Mouse (Mus musculus): ENCODE data around the gene Mymx. TPM values are rescaled to one million over a fixed set of nuclear protein-coding genes. Genes with fewer than 3 reads are reported as not detected.
A peak's percentile ranks its signal among the peaks of the same experiment; 100 is the strongest.

Mymx gene
- polyA plus RNA-seq, 1 experiment from 2014 or later, result not detected

GRCm38 (mm10) chr17:45568990-45569389 lies 32.9 kb downstream of the Mymx start:
- H3K27ac ChIP-seq (ENCODE audit: low read depth, low read length), result no peak overlapping the region
- no peak overlapping the region for H3K4me3 ChIP-seq (ENCODE audit: low read length)
- no peaks in the 10 kb centered on the region for H3K9me3 ChIP-seq (ENCODE audit: control insufficient read depth, low read length)
- no peak for ATAC-seq
- H3K27me3 ChIP-seq (replicated peaks; ENCODE audit: control insufficient read depth, insufficient read depth, low read length), result no peaks in the 10 kb centered on the region
- H3K9ac ChIP-seq (ENCODE audit: low read depth, low read length), result no peak overlapping the region
- peaks cover 21% of the 10 kb centered on the region for H3K4me1 ChIP-seq (ENCODE audit: control insufficient read depth, insufficient read depth, low read depth, low read length)
- no peak overlapping the region for H3K4me2 ChIP-seq (ENCODE audit: low read length)
- H3K36me3 ChIP-seq (ENCODE audit: control insufficient read depth, insufficient read depth, low read length), result peaks cover 43% of the 10 kb centered on the region
- WGBS, result 89% methylated on average over 12 of the region's 12 CpGs

GRCm38 (mm10) chr17:45567162-45567601 lies 34.7 kb downstream of the Mymx start:
- no peak overlapping the region for H3K9ac ChIP-seq (ENCODE audit: low read depth, low read length)
- 30% methylated on average over 4 of the region's 4 CpGs for WGBS
- no peaks in the 10 kb centered on the region for H3K27me3 ChIP-seq (replicated peaks; ENCODE audit: control insufficient read depth, insufficient read depth, low read length)
- H3K9me3 ChIP-seq (ENCODE audit: control insufficient read depth, low read length), result no peaks in the 10 kb centered on the region
- H3K4me3 ChIP-seq (ENCODE audit: low read length), result no peak overlapping the region
- peaks cover 21% of the 10 kb centered on the region for H3K4me1 ChIP-seq (ENCODE audit: control insufficient read depth, insufficient read depth, low read depth, low read length)
- 0 out of 2 replicates have a peak overlapping the region, but pooled peaks have one; percentile 16 for H3K27ac ChIP-seq (ENCODE audit: low read depth, low read length)
- peaks cover 43% of the 10 kb centered on the region for H3K36me3 ChIP-seq (ENCODE audit: control insufficient read depth, insufficient read depth, low read length)
- 0 out of 2 replicates have a peak, but pooled peaks have one; percentile 0 for ATAC-seq
- no peak overlapping the region for H3K4me2 ChIP-seq (ENCODE audit: low read length)

- 0 out of 2 replicates have a peak, but pooled peaks have one; percentile 1 for ATAC-seq
- WGBS, result 59% methylated on average over 18 of the region's 18 CpGs
- H3K36me3 ChIP-seq (ENCODE audit: control insufficient read depth, insufficient read depth, low read length), result peaks cover 43% of the 10 kb centered on the region
- no peak overlapping the region for H3K4me2 ChIP-seq (ENCODE audit: low read length)
- H3K27me3 ChIP-seq (replicated peaks; ENCODE audit: control insufficient read depth, insufficient read depth, low read length), result no peaks in the 10 kb centered on the region
- H3K9ac ChIP-seq (ENCODE audit: low read depth, low read length), result no peak overlapping the region
- peak overlapping the region; percentile 16; the same call in 1 of the 2 replicates for H3K27ac ChIP-seq (ENCODE audit: low read depth, low read length)
- peaks cover 17% of the 10 kb centered on the region for H3K4me1 ChIP-seq (ENCODE audit: control insufficient read depth, insufficient read depth, low read depth, low read length)
- no peak overlapping the region for H3K4me3 ChIP-seq (ENCODE audit: low read length)
- H3K9me3 ChIP-seq (ENCODE audit: control insufficient read depth, low read length), result no peaks in the 10 kb centered on the region
These were observed 35.3 kb downstream of the Mymx start for GRCm38 (mm10) chr17:45566360-45567161.

- ATAC-seq, result no peak
- Histone ChIP-seq H3K4me2 (ENCODE audit: low read length) (no peak overlapping the region), H3K36me3 (ENCODE audit: control insufficient read depth, insufficient read depth, low read length) (peaks cover 40% of the 10 kb centered on the region), H3K9ac (ENCODE audit: low read depth, low read length) (no peak overlapping the region), H3K27ac (ENCODE audit: low read depth, low read length) (no peak overlapping the region), H3K9me3 (ENCODE audit: control insufficient read depth, low read length) (no peaks in the 10 kb centered on the region), H3K27me3 (replicated peaks; ENCODE audit: control insufficient read depth, insufficient read depth, low read length) (no peaks in the 10 kb centered on the region), H3K4me1 (ENCODE audit: control insufficient read depth, insufficient read depth, low read depth, low read length) (peaks cover 11% of the 10 kb centered on the region), H3K4me3 (ENCODE audit: low read length) (no peak overlapping the region)
- WGBS, result 88% methylated on average over 1 of the region's 1 CpGs
These were observed 35.9 kb downstream of the Mymx start for GRCm38 (mm10) chr17:45566031-45566359.

- WGBS, result 93% methylated on average over 11 of the region's 11 CpGs
- no peaks in the 10 kb centered on the region for H3K9me3 ChIP-seq (ENCODE audit: control insufficient read depth, low read length)
- H3K27ac ChIP-seq (ENCODE audit: low read depth, low read length), result no peak overlapping the region
- H3K9ac ChIP-seq (ENCODE audit: low read depth, low read length), result peak overlapping the region; percentile 75
- peaks cover 10% of the 10 kb centered on the region for H3K4me1 ChIP-seq (ENCODE audit: control insufficient read depth, insufficient read depth, low read depth, low read length)
- H3K27me3 ChIP-seq (replicated peaks; ENCODE audit: control insufficient read depth, insufficient read depth, low read length), result no peaks in the 10 kb centered on the region
- H3K36me3 ChIP-seq (ENCODE audit: control insufficient read depth, insufficient read depth, low read length), result peaks cover 34% of the 10 kb centered on the region
- peak overlapping the region; percentile 84 for H3K4me2 ChIP-seq (ENCODE audit: low read length)
- peak overlapping the region; percentile 66 for H3K4me3 ChIP-seq (ENCODE audit: low read length)
- ATAC-seq, result no peak
These were observed 36.8 kb downstream of the Mymx start for GRCm38 (mm10) chr17:45565103-45565502.

- ATAC-seq, result peak; percentile 0; the same call in 1 of the 2 replicates
- 7% methylated on average over 18 of the region's 18 CpGs for WGBS
These were observed 37.3 kb downstream of the Mymx start for GRCm38 (mm10) chr17:45564531-45565084.

GRCm38 (mm10) chr17:45563655-45564530 lies 38.0 kb downstream of the Mymx start, which contains the start of gene Slc35b2:
Slc35b2 (plus strand) TSS chr17:45563874.
- peaks cover 22% of the 10 kb centered on the region for H3K36me3 ChIP-seq (ENCODE audit: control insufficient read depth, insufficient read depth, low read length)
- H3K4me3 ChIP-seq (ENCODE audit: low read length), result peak within 1 kb of the TSS; percentile 66
- H3K27ac ChIP-seq (ENCODE audit: low read depth, low read length), result peak within 1 kb of the TSS; percentile 85
- peaks cover 10% of the 10 kb centered on the region for H3K4me1 ChIP-seq (ENCODE audit: control insufficient read depth, insufficient read depth, low read depth, low read length)
- peak within 1 kb of the TSS; percentile 75 for H3K9ac ChIP-seq (ENCODE audit: low read depth, low read length)
- H3K27me3 ChIP-seq (replicated peaks; ENCODE audit: control insufficient read depth, insufficient read depth, low read length), result no peaks in the 10 kb centered on the region
- peak within 1 kb of the TSS; percentile 84 for H3K4me2 ChIP-seq (ENCODE audit: low read length)
- H3K9me3 ChIP-seq (ENCODE audit: control insufficient read depth, low read length), result no peaks in the 10 kb centered on the region
- WGBS, result under 1% methylated on average over 47 of the region's 61 CpGs
- peak; percentile 89 for ATAC-seq

More at GRCm38 (mm10) chr17:45564531-45565084, 37.3 kb downstream of the Mymx start:
- Histone ChIP-seq H3K27me3 (replicated peaks; ENCODE audit: control insufficient read depth, insufficient read depth, low read length) (no peaks in the 10 kb centered on the region), H3K27ac (ENCODE audit: low read depth, low read length) (peak overlapping the region; percentile 85), H3K4me1 (ENCODE audit: control insufficient read depth, insufficient read depth, low read depth, low read length) (peaks cover 10% of the 10 kb centered on the region), H3K4me3 (ENCODE audit: low read length) (peak overlapping the region; percentile 66), H3K9me3 (ENCODE audit: control insufficient read depth, low read length) (no peaks in the 10 kb centered on the region), H3K36me3 (ENCODE audit: control insufficient read depth, insufficient read depth, low read length) (peaks cover 29% of the 10 kb centered on the region), H3K9ac (ENCODE audit: low read depth, low read length) (peak overlapping the region; percentile 75), H3K4me2 (ENCODE audit: low read length) (peak overlapping the region; percentile 84)

GRCm38 (mm10) chr17:45563216-45563615 lies 38.7 kb downstream of the Mymx start:
- H3K36me3 ChIP-seq (ENCODE audit: control insufficient read depth, insufficient read depth, low read length), result peaks cover 15% of the 10 kb centered on the region
- ATAC-seq, result no peak
- no peak overlapping the region for H3K9ac ChIP-seq (ENCODE audit: low read depth, low read length)
- no peak overlapping the region for H3K27ac ChIP-seq (ENCODE audit: low read depth, low read length)
- WGBS, result 80% methylated on average over 12 of the region's 12 CpGs
- peaks cover 10% of the 10 kb centered on the region for H3K4me1 ChIP-seq (ENCODE audit: control insufficient read depth, insufficient read depth, low read depth, low read length)
- H3K4me3 ChIP-seq (ENCODE audit: low read length), result no peak overlapping the region
- H3K4me2 ChIP-seq (ENCODE audit: low read length), result no peak overlapping the region; the same call in 1 of the 2 replicates
- H3K9me3 ChIP-seq (ENCODE audit: control insufficient read depth, low read length), result no peaks in the 10 kb centered on the region
- H3K27me3 ChIP-seq (replicated peaks; ENCODE audit: control insufficient read depth, insufficient read depth, low read length), result no peaks in the 10 kb centered on the region

Data from hindbrain, embryonic 16.5 days (tissue).